Mouse (Mus musculus): ENCODE results near the gene Madd.

- TF ChIP-seq CTCF (IDR thresholded peaks at IDR 0.05; ENCODE audit: control insufficient read depth, insufficient read depth, low read length) (no peak), POLR2A (IDR thresholded peaks at IDR 0.05; ENCODE audit: borderline replicate concordance, control insufficient read depth, low read depth, low read length) (no peak)
These were observed 19.5 kb upstream of the Madd start for GRCm38 (mm10) chr2:91202972-91203656.

All from bone marrow, adult 2 months (tissue).